Mouse (Mus musculus) retina, postnatal 7 days (tissue): ENCODE results near the gene Cntrob.

Experiments
- DNase-seq: peaks from one replicate; pipeline ENCODE4 v3.0.0-alpha.2; 2012; ENCODE audit warnings: low read depth, low spot score

Cntrob gene

DNA sequence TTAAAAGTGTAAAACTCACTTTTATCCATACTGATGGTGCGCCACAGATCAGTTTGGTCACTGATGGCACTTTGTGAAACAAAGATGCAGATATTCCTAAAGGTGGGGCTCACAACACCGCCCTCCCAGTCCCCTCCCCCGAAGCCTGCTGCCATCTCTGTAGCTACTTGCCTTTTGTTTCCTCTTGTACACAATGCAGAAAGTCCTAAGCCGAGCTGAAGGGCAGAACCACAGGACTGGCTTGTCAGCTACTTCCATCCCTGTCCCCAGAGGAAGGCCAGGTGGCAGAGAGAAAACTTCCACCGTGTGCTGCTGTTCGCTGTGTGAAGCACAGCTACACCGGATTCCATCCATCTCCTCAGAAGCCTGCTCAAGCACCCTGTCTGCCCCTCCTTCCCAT is 25.3 kb downstream of the Cntrob start:
- DNase-seq = no peak

- no peak for DNase-seq
Measured at GRCm38 (mm10) chr11:69297799-69298198, 25.8 kb downstream of the Cntrob start.

- no peak for DNase-seq
Measured at GRCm38 (mm10) chr11:69295286-69295685, 28.3 kb downstream of the Cntrob start.

DNA sequence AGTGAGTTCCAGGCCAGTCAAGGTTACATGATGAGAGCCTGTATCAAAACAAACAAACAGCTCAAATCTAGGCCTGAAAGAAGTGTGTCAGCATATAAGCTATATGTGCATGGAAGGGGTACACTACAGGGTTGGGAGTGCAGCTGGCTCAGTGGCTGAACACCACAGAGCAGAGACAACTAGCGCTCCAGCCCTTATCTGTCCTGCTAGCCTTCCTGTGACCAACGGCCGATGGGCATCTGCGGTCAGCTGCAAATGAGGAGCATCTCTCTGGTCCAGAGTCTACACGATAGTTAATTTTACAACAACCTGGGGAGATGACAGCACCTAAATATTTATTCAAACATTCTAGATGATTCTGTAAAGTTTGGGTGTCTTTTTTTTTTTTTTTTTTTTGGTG is 32.5 kb downstream of the Cntrob start:
- DNase-seq = no peak

- DNase-seq = no peak
Measured at GRCm38 (mm10) chr11:69277267-69277666, 46.3 kb downstream of the Cntrob start.

- DNase-seq = no peak
Measured at GRCm38 (mm10) chr11:69276081-69276480, 47.5 kb downstream of the Cntrob start.

DNA sequence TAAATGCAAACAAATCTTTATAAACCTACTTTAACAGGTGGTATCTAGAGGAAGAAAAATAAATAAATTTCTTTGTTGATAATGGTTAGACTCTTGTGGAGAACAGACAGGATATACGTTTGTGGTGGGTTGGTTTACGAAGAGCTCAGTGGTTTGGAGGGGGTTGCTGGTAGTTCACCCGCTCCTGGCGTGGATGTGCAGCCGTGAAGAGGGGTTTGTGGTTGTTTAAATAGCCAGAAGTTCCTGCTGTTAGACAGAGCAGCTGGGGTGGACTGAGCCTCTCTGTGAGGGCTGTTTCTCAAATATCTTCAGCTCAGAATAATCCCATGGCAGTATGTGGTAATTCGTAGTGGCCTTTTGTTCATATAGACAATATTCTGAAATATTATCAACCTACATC is 47.9 kb downstream of the Cntrob start:
- DNase-seq = no peak

- DNase-seq = peak; percentile 72
Measured at GRCm38 (mm10) chr11:69272122-69272740, 51.3 kb downstream of the Cntrob start.

GRCm38 (mm10) chr11:69269575-69269974 is 54.0 kb downstream of the Cntrob start:
- peak; percentile 74 for DNase-seq

- no peak for DNase-seq
Measured at GRCm38 (mm10) chr11:69268100-69268499, 55.5 kb downstream of the Cntrob start.

DNA sequence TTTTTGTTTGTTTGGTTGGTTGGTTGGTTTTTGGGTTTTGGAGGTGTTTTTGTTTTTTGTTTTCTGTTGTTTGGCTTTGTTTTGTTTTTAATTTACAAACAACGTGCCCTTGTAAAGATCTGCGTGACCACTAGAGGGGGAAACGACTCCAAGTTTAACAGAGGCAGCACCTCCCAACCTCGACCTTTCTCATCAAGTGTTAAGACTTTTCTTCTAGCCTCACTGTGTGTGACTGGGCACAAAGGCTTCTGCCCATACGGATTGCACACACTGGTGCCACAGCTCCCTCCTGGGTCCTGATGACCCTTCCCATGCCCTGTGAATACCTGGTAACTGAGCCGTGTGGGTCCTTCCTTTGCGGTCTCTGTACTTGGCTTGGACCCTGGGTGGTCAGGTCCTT is 56.2 kb downstream of the Cntrob start:
- DNase-seq = no peak

- DNase-seq = no peak
Measured at GRCm38 (mm10) chr11:69266253-69266652, 57.3 kb downstream of the Cntrob start.

DNA sequence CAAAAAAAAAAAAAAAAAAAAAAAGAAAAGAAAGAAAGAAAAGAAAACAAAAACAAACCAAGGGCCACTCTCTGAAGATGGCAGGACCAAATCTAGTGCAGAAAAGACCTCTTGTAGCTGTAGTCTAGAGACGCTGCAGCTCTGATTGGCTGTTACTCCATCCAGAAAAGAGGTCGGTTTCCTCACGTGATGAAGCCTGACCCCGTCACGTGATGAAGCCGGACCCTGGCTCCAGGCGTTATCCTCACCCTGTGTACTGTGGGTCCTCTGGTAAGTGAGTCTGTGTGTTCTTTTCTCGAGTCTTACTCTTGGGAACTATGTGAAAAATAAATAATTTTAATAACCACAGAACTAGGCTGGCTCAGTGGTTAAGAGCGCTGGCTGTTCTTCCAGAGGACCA is 58.2 kb downstream of the Cntrob start:
- DNase-seq = no peak

GRCm38 (mm10) chr11:69264276-69264675 is 59.3 kb downstream of the Cntrob start:
- no peak for DNase-seq

- no peak for DNase-seq
Measured at GRCm38 (mm10) chr11:69260111-69260510, 63.5 kb downstream of the Cntrob start.

- DNase-seq = no peak
Measured at GRCm38 (mm10) chr11:69258287-69258686, 65.3 kb downstream of the Cntrob start.

- DNase-seq = no peak
Measured at GRCm38 (mm10) chr11:69257807-69258206, 65.8 kb downstream of the Cntrob start.

DNA sequence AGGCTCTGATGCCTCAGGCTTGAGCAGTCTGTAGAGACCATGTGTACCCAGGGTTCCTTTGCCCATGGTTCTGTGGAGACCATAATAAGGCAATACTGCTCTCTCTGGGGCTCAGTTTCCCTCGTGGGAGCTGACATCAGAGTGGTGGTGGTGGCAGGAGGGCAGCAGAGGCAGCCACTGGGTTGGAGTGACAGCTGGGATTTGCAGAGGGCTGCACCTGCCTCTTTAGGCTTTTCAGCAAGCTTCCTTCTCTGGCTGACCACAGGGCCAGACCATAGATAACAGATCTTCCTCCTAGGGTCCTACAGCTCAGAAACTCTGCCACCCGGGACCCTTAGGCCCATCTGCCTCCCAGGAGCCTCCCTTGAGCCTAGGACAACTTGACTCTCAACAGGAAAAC is 66.5 kb downstream of the Cntrob start:
- DNase-seq = no peak

DNA sequence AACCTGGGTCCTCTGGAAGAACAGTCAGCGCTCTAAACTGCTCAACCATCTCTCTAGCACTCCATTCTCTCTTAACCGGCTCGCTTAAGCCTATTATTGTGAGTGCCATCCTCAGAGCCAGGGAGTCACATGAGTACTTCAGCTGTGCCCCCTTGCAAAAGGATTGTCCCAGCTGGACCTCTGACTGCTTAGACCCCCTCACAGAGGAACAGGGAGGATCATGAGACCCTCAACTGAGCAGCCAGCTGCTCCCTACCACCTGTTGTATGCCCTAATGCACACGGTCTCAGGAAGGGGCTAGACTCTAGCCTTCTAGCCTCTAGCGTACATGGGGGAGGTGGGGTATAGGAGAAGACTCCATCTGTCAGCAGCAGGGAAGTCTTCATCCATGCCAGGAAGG is 68.8 kb downstream of the Cntrob start:
- no peak for DNase-seq

GRCm38 (mm10) chr11:69253131-69253530 is 70.4 kb downstream of the Cntrob start:
- DNase-seq = no peak

DNA sequence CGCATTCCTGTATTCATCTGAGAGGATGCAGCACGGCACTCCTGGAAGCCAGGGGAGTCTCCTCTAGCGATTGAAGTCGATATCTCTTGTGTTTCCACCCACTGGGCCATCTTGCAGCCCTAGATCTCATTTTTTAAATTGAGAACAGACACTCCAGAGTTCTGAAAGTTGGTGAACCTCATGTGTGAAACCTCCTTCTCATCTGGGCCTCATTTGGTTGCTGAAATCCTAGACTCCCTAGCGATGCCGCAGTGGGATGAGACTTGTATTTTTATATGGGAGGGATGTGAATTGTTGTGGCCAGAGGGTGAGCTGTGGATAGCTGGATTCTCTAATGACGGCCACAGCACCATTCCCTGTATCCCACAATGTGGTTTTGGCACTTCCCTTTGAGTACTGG is 71.6 kb downstream of the Cntrob start:
- DNase-seq = no peak

DNA sequence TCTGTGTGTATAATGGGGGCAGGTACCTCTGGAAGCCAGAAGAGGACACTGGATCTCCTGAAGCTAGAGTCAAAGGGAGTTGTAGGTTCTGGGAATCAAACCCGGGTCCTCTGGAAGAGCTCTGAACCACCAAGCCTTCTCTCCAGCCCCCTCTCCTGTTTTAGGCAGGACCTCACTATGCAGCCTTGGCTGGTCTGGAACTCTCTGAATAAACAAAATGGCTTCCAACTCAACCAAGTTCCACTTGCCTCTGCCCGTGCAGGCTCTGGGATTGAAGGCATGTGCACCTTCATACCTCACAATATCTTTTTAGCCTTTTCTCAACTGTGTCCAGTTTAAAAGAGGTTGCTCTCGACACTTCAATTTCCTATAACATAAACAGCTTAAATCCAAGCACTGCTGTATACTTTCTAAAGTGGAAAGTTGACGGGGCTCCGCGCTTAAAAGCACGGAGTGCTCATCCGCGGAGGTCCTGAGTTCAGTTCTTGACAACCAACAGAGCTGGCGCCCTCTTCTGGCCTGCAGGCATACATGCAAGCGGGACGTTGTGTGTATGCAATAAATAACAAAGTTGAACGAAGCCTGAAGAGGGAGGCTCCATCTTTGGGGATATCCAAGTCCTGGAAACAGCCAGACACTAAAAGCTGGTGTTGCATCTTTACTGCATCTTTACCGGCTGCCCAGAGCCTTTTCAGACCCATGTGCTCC is 72.3 kb downstream of the Cntrob start:
- DNase-seq = no peak

DNA sequence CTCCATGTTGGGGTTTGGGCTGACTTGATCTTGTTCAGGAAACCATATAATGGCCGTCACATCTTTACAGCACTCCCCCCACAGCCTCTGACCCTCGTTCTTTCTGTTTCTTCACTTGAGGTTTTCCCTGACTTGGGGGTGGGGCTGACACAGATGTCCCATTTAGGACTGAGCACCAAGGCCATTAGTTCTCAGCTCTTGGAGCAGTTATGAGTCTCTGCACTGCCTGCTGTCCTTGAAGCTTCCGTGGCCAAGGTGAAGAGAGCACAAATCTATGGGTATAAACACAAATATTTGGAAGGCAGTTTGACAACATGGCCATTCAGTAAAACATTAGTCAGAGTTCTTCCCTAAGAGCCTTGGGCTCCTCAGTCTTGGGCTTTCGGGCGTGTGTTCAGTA is 73.5 kb downstream of the Cntrob start:
- no peak for DNase-seq
